Mouse (Mus musculus) right cerebral cortex, postnatal 14 days (tissue): ENCODE results near the gene Stk40.
A peak's percentile ranks its signal among the peaks of the same experiment; 100 is the strongest.
"Not testable (repeated sequence)": the region's sequence is repeated elsewhere in the genome, so short reads cannot be mapped to it uniquely, and the experiment has no call there.

ENCODE experiments used
- DNase-seq: peaks from one replicate; pipeline ENCODE4 v3.0.0; 2022

Stk40 gene

GRCm38 (mm10) chr4:126159455-126159854, 55.7 kb downstream of the Stk40 start:
- DNase-seq: peak; percentile 60

- no peak for DNase-seq
Observed at GRCm38 (mm10) chr4:126160981-126161380, 57.2 kb downstream of the Stk40 start.

- no peak for DNase-seq
Observed at GRCm38 (mm10) chr4:126161456-126161855, 57.7 kb downstream of the Stk40 start.

DNA sequence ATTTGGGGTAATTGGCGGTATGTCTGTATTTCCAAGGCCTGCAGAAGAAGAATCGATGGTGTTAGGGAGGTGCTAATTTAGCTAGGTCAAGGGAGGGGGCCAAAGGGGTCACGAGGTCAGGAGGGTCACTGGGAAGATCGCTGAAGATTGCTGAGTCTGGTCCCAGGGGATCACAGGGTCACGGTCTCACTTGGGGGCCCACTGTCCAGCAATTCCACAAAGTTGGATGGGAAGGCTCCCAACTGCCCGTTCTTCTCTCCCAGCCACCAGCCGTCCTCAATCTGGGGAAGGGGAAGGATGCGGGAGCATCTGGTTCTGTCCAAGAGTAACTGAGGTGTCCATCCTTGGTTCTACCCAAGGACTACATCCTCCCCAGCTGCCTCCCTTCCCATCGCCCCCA, 58.2 kb downstream of the Stk40 start:
- DNase-seq: no peak

DNA sequence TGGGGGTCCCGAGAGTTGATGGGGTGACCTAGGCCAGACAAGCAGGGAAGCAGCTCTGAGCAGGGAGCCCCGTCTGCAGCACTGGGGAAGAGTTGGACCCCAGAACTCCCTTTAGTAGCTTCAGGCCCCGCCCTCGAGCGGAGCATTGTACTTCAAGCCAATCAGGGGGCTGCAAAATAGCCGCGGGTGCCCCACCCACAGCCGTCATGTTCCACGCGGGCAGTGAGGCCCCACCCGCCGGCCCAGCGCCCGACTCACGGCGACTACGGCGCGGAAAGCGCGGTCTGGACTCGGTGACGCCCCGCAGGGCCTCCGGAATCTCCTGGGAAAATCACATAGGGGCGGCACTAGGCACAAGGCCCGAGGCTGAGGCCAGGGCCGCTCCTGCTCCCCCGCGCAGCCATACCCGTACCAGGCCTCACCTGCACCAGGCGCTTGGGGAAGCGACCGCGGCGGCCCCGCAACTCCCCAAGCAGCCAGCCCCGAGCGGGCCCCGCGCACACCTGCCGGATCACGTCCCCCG, 58.8 kb downstream of the Stk40 start:
- peak; percentile 84 for DNase-seq

- DNase-seq: no peak
Observed at GRCm38 (mm10) chr4:126163067-126163659, 59.4 kb downstream of the Stk40 start, which contains the start of gene Sh3d21. Gene Sh3d21 (minus strand): TSS chr4:126163491.

DNA sequence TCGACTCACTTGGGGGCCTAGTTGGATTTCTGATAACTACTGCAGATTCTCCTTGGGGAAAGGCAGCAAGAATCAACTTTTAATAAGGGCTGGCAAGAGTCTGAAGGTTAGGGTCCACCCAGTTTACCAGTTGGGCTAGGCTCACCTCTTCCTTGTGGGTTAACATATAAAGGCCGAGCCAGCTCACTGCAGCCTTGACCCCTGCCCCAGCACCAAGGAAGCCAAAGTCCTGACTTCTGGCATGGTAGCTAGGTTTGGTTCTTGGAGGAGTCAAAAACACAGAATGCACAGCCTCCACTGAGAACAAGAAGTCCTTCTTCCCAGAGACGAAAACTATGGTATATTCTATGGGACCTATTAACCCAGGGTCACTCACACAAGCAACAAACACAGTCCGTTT, 59.9 kb downstream of the Stk40 start:
- no peak for DNase-seq

- DNase-seq: not testable (repeated sequence)
Observed at GRCm38 (mm10) chr4:126165092-126165491, 61.3 kb downstream of the Stk40 start.

- DNase-seq: no peak
Observed at GRCm38 (mm10) chr4:126166084-126166483, 62.3 kb downstream of the Stk40 start.

DNA sequence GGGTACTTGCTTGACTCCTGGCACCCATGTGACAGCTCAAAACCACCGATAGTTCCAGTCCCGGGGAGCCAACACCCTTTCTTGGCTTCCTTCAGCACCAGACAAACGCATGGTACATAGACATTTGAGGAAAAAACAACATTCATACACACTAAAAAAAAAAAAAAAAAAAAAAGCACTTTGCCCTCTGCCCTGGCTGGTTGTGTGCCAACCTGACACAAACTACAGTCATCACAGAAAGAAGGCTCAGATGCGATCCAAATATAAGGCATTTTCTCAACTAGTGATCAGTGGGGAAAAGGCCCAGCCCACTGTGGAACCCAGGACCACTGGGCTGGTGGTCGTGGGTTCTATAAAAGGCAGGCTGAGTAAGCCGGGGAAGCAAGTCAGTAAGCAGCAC, 65.1 kb downstream of the Stk40 start:
- no peak for DNase-seq

DNA sequence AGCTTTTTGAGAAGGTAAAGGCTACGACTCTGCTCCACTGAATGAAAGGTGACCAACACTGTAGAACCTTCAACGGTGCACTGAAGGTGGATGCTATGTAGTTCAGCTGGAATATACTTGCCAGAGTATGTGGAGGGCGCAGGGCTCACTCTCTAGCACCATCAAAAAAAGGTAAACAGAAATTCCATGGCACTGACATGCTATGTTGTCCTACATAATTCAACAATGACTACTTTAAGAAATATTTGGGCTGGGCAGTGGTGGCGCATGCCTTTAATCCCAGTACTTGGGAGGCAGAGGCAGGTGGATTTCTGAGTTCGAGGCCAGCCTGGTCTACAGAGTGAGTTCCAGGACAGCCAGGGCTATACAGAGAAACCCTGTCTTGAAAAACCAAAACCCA, 67.0 kb downstream of the Stk40 start:
- not testable (repeated sequence) for DNase-seq

GRCm38 (mm10) chr4:126173800-126174199, 70.0 kb downstream of the Stk40 start:
- no peak for DNase-seq

DNA sequence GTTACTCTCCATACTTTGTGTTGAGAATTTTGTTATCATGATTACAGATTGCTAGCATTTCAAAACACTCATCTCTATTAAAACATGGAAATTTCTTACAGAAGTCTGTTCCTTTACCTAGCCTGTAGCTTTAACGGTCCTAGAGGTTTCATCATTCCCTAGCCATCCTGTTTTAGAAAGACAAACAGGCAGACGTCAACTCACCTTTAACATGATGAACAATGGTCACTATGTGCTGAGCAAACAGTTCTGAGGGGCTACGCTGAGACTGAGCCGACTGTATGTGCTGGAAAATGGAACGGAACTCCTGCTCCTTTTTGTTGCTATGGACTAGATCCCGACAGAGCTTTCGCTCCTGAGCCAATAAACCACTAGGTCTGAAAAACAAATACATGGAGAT, 72.2 kb downstream of the Stk40 start:
- not testable (repeated sequence) for DNase-seq

GRCm38 (mm10) chr4:126181170-126181957, 77.6 kb downstream of the Stk40 start:
- peak; percentile 27 for DNase-seq

DNA sequence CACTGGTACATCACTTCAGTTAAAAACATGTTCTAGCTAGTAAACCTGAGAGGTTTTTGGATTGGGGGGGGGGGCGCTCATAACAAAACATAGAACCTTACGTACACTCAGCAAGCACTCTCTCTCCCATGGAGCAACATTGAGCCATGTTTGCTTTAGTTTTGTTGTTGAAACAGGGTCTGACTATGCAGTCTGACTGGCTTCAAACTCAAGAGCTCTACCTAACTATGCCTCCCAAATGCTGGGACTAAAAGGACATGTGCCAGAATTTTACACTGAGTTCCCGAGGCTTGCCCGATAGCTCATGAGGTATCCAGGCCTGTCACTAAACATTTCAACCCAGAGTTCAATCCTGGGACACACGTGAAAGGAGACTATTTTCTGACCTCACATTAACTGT, 79.3 kb downstream of the Stk40 start:
- no peak for DNase-seq

DNA sequence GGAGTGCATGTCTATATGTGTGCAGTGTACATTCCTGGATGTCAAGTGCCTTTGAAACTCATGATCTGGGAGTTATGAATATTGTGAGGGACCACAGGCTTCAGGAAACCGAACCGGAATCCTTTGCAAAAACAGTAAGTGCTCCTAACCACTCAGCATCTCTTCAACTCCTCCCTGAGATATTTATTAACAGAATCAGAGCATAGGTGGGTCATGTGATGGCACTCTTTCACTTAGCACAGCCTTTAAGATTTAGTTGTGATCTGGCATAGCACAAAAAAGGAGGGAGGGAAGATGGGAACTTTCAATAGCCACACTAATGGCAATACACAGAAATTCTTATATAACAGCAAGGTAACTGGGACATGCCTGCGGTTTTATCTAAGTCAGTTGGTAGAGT, 83.3 kb downstream of the Stk40 start:
- DNase-seq: no peak
